Mouse (Mus musculus) thymus, adult 2 months (tissue): Measurements from ENCODE around the gene Egflam.

ENCODE experiments used
- CTCF ChIP-seq: fragments of 200-500 bp; IDR thresholded peaks from 2 replicates; pipeline ENCODE4 v1.5.1; 2012; ENCODE audit warnings: mild to moderate bottlenecking, control low read depth, low read length, moderate library complexity, borderline replicate concordance; ENCODE audit not compliant: control insufficient read depth, poor library complexity, insufficient read depth; ENCODE audit errors: extremely low read depth
- POLR2A ChIP-seq: fragments of 200-500 bp; IDR thresholded peaks from 2 replicates; pipeline ENCODE4 v1.6.1; 2012; ENCODE audit warnings: mild to moderate bottlenecking, low read length, control low read depth, moderate library complexity; ENCODE audit not compliant: control insufficient read depth, poor library complexity, insufficient read depth; ENCODE audit errors: extremely low read depth

- TF ChIP-seq CTCF: no peak
- TF ChIP-seq POLR2A: no peak
Measured at GRCm38 (mm10) chr15:7200286-7200685, 197.9 kb downstream of the Egflam start.
